Mouse (Mus musculus) right cerebral cortex, adult 2 months (tissue): ENCODE measurements around the gene Nat8f2.
"Not testable (repeated sequence)": the region's sequence is repeated elsewhere in the genome, so short reads cannot be mapped to it uniquely, and the experiment has no call there.

Experiments
- DNase-seq, 2 experiments: peaks; one replicate each; pipeline ENCODE4 v3.0.0; 2021 to 2022; ENCODE audit warnings: low spot score in 2 of 2

Gene Nat8f2

DNA sequence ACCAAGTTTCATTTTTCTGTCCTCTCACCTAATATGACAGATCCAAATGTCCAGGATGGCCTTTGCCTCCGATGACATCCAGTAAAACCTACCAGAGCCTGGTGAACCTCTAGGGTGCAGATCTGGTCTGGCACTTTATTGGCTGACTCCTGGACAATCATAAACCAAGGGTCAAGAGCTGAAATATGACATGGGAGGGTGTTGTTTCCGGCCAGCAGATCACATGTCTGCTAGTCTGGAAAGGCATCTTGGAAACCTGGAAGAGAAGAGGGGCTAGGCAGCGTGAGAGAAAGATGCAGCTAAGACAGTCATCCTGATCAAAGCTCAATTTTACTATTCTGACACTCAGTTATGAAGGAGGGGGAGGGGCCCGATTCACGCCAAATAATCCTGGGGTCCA lies at the start of gene Nat8f2:
Gene Nat8f2, minus strand, starts transcription at position 153 of the 400 bp plus-strand sequence.
- not testable (repeated sequence) for DNase-seq

DNA sequence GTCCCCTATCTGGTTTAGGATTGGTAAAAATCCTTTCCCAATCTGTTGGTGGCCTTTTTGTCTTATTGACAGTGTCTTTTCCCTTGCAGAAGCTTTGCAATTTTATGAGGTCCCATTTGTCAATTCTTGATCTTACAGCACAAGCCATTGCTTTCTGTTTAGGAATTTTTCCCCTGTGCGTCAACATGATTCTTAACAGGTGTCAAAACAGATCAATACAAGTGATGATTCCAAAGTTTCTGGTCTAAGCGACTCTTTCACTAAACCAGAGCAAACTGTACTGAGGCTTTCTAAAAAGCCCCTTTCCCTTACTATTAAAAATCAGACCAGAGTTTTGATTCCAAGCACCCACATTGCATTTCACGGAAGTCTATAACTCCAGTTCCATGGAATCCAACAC lies 49.4 kb upstream of the Nat8f2 start:
- not testable (repeated sequence) for DNase-seq

DNA sequence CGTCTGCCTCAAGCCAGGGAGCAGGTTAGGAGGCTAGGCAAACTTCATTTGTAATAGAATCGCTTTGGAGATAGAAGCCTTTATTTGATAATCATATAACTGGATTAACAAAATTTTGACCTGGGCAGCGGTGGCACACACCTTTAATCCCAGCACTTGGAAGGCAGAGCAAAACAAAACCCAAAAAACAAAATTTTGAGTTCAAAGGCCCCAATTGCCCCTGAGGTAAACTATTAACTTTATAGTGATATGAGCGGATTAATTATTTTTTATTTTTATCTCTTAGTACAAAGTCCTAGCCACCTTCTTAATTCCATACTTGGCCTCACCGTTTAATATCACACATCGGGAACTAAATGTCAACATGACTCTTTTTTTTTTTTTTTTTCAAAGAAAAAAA lies 47.6 kb upstream of the Nat8f2 start:
- DNase-seq, result no peak

DNA sequence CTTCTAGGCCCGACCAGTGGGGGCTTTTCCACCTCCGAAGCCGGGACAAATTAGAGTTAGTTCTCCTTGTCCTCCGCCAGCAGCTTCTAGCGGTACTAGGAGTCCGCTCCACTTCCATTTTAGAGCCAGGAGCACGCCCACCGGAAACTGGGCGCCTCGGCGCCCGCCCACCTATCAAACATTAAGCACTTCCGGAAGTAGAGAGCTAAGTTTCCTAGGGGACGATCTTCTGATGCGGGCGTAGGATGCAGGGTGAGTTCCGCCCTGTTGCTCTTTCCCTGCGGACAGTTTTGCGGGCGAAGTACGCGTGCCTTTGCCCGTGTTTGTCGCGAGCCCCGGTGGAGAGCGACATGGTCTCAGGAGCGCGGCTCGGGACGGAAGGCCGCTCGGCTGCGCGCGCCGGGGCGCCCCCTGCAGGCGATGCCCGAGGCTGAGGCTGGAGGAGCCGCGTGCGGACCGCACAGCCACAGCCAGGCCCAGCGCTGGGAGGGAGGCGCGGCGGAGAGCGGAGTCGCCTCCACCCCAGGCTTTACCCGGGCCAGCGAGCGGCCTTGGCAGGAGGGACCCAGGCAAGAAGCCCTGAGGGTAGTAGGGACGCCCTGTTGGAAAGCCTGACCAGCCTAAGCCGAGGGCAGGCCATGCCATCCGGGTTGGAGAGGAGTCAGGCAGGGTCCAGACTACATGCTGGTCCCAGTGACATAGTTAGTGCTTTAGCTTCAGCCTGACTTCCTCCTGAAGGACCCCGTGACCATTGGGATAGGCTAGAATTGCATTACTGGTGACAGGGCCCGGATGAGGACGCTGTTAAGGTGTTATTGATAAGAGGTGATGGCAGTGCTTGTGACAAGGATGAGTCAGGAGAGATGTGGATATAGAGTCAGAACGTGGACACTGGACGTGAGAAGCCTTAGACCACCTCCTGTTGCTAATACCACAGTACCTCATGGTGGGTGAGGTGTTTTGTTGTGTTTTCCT lies 46.9 kb upstream of the Nat8f2 start, which contains the start of gene Nat8f1:
Gene Nat8f1, minus strand, starts transcription at position 149 of the 975 bp plus-strand sequence.
- peak; percentile 85 to 93 for DNase-seq

DNA sequence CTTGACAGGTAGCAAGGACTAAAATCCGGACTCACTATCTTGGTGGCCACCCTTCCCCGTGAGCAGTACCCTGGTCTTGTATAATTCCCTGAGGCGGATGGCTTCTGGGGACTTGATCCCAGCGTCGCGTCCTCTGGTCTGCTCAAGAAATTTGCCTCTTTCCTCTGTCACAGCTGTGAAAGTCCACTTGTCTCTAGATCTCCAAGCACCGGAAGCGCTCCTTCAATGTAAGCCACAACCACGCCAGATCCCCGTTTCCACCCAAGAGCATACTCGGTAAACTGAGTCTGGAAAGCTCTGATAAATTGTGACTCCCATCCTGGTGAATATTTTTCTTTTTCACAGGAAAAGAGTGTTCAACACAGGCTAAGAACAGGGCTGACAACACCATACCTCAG lies 46.2 kb upstream of the Nat8f2 start:
- no peak for DNase-seq

DNA sequence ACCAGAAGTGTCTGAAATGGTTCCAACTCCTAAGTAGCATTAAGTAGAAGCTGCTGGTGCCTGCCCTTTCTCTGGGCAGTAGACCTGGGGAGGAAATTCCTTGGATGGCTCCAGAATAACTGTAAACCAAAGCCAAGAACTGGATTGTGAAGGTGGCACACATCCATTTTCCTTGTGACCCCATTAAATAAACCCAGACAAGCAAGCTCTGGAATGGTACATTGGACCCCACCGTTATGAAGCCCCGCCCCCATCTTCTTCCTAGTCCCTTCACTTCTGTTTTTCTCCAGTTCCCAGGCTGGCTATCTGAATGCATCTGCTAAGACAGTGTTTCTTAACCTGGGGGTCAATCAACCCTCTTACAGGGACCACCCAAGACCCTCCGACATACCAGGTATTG lies 42.6 kb upstream of the Nat8f2 start, which contains the start of gene Tprkb:
Gene Tprkb, plus strand, starts transcription at position 279 of the 400 bp plus-strand sequence.
- DNase-seq, result no peak

DNA sequence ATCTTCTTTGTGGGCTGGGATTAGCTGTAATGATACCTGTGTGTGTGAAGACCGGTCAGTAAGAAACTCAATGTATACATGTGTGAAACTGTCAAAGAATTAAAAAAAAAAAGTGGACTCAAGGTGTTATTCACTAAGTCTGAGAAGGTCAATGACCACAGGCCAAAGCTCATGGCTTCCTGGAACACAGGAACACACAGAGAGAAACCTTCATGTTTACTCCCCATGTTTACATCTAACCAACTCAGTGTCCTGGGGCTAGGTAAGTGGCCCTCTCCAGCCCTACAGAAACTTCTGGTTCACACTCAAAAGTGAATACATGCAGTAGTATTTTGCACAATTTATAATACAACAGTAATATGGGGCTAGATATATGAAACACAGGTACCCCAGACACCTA lies 40.7 kb upstream of the Nat8f2 start:
- no peak for DNase-seq

DNA sequence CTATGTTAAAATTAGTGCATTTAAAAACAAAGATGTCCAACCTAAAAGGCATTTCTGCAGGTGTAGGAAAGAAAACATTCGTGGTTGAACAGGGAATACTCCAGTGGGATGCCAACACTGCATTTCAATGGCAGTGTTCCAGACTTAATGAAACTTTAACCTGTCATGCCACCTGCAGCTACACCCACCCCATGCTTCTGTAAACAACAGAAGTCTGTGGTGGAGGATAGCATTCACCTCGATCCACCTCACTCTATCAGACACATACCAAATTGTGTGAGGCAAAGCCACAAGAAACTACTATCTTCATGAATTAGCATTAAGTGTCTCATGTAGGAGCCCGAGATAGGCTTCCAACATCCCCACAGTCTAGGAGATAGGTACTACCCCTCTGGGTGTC lies 39.4 kb upstream of the Nat8f2 start:
- no peak for DNase-seq

DNA sequence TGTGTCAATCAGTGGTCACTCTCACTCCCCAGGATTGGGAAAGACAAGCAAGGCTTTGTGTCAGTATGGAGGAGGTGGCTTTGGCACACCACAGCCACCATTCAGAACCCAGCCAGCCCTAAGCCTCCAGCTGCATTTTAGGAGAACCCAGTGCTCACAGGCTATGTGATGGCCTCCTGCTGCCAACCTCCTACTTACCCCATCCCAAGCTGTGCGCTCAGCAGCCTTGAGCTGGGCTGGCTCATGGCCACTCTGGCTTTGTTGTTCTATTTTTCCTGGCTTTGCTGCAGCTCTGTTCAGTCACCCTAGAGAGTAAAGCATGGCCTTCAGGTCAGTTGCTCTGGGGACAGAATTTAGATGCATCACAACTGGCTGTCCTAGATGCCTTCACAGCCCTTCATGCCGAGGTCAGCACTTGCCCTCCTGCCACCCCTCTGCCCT lies 38.0 kb upstream of the Nat8f2 start:
- peak; percentile 27 to 52 for DNase-seq

DNA sequence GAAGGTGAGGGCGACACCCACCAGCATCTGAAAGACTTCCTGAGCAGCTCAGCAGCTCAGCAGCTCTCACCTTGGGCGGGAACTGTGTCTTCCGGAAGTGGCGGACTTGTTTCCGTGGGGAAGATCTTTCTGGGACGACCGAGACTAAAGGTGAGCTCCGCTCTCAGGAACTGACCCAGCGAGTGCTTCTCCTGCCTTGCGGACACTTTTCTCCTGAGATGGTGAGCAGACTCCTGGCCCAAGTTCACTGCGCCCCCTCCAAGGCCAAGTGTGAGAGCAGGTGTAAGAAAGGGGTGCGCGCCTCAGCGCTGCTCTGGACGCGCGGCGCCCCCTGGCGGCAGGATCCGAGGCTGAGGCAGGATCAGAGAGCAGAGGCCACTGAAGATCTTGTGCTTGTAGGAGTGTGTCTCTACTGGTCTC lies 35.7 kb upstream of the Nat8f2 start, which contains the start of gene Nat8f4:
Gene Nat8f4, minus strand, starts transcription at position 243 of the 420 bp plus-strand sequence.
- peak; percentile 80 to 89 for DNase-seq

DNA sequence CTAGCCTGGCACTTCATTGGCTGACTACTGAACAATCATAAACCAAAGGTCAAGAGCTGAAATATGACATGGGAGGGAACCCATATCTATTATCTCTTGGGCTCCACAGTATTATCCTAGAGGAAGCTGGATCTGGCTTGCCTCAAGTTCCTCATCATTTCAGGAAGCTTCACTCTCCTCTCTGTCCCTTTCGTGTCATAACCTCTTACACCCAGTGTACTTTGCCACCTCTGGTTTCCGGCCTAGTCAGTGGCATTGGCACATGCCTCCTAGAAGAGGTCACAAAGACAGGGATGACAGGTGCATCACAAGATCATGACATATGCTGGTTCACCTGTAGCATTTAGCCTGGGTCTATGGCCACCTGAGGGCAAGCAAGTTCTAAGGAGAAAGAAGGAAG lies 33.3 kb upstream of the Nat8f2 start:
- DNase-seq, result no peak

DNA sequence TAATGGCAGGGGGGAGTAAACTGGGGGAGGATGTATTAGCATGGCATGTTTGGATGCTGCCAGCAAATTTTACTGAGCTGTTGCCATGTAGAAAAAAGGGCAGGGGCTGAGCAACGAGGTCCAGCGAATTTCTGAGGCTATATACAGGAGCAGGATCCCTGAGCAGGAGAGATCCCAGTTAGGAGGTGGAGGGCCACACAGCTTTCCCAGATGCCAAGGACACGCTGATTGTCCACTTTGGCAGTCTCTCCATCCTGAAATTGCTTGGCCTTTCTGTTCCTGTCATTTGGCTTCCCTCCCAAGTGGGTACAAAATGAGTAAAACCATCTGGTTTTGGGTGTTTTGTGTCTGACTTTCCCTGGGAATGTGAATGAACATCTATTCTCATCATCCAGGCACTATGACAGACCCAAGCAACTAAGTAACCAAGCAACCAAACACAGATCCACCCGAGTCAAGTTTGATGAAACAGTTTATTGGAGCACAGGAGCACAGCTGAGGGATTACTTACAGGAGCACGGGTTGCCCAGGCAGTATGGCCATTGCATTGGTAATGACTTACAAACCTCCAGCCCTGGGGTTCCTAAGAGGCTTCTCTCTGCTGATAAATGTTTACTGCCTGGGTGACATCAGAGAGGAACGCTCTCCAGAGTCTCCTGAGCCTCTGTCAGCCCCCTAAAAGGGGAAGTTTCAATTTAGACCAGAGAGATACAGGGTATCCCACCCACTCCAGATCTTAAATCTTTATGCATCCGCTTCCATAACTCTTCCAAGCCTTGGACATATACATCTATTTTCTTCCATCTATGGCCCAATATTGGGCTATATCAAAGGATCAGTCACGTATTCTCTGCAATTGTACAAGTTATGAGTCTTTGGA lies 29.9 kb upstream of the Nat8f2 start:
- not testable (repeated sequence) for DNase-seq

DNA sequence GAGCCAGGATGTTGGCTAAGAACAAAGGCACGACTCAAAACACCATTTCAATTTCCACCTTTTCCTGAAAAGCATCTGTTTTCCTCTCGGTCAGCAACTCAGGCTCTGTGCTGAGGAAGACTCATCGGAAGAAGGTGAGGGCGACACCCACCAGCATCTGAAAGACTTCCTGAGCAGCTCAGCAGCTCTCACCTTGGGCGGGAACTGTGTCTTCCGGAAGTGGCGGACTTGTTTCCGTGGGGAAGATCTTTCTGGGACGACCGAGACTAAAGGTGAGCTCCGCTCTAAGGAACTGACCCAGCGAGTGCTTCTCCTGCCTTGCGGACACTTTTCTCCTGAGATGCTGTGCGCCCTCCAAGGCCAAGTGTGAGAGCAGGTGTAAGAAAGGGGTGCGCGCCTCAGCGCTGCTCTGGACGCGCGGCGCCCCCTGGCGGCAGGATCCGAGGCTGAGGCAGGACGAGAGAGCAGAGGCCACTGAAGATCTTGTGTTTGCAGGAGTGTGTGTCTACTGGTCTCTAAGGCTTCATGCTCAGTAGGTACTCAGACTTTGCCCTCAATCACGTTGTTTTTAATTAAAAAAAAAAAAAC lies 26.2 kb upstream of the Nat8f2 start:
- DNase-seq, result not testable (repeated sequence)

DNA sequence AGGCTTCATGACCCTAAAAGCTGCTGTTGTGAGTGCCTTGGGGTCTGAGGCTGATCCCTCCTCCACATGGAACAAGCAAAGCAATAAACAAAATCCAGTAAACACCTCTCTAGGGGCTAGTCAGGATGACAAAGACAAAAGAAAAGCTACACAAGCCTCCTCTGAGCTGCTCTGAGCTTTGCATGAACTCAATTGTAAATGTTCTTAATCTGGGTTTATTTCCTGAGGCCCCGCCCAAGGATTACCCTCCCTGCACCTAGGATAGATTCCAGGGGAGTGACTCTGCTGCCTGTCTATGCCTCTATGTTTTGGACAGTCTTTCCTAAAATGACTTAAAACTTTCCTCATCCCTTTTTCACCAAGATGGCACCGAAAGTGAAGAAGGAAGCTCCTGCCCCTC lies 20.0 kb upstream of the Nat8f2 start:
- no peak for DNase-seq

DNA sequence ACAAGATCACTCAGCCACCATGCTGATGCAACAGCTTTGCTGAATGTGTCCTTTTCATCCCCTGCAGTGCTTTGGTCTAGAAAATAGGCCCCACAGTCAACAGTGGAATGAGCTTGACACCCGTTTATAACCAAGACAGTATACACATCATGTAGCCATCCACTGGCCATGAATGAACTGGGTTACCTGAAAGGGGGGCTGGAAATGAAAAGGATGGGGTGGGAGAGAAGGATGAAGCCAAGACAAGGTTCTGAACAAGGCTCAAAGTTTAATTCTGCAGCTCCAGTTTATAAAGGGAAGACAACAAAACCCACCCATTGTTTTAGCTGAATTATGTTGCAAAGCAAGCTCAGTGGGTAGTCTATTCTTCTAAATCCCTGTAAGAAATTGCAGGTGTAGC lies 15.4 kb upstream of the Nat8f2 start:
- no peak for DNase-seq

DNA sequence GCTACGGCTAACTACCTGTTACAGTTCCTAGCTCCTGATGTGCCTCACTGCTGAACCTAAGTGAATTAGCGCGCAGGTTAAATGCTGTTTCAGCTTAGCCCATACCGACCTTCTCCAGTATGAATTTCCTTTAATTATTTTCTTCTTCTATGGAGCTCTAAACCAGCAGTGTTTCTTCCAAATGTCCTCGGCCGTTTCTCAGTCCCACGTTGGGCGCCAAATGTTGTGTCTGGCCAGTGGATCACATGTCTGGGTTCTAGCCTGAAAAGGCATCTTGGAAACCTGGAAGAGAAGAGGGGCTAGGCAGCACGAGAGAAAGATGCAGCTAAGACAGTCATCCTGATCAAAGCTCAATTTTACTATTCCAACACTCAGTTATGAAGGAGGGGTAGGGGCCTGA lies 14.3 kb upstream of the Nat8f2 start:
- DNase-seq, result not testable (repeated sequence)

DNA sequence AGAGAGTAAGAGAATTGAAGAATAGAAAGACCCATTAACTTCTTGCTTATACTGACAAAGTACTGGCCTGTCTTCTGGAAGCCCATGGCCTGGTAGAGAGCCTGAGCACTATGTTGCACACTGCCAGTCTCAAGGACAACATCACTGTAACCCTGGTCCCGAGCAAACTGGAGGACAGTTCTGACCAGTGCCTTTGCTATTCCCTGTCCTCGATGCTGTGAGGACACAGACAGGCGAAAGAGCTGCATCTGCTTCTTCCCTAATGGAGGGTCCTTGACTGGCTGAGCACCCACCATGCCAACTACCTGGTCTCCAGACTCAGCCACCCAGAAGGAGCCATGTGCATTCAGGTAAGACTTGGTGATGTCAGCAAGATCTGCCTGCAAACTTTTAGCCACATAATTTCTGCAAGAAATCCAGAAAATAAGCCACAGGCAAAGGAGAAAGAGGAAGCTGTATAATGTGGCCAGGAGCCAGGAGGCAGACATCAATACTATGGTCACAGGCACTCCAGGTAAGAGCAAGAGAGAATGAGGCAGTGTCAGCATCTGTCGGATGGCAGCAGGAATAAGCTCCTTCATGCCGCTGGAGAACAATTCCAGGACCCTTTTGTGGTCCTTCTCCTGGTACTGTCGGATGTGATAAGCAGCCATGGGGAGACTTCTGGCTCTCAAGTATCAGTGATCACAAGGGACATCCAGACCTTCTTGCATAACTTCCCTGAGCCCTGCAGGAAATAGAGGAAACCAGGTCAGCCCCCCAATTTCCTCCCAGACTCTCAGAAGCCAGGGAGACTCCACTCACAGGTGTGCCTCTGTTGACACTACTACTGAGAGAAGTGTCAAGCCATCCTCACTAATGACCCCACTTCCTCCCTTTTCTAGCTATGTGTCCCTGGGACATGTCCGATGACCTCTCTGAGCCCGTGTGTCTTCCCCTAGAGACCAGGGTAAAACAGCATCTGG lies 950 bp downstream of the Nat8f2 start:
- DNase-seq, result no peak

DNA sequence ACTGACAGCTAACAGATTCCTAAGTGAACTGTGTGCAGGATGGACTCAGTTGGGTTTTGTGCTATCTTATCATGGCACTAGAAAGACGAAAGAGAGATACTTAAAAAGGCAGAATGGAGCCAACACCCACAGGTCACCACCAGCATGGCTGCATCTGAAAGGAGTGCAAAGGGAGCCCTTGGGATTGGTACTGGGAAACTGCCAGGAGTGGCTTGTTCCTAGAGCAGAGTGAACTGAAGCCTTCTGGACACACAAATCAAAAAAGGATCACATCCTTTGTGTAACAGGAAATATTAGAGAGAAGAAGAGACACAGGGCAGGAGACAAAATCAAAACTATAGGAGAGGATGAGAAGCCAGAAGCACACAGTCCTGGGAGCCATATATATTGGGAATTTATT lies 2.0 kb downstream of the Nat8f2 start:
- not testable (repeated sequence) for DNase-seq

DNA sequence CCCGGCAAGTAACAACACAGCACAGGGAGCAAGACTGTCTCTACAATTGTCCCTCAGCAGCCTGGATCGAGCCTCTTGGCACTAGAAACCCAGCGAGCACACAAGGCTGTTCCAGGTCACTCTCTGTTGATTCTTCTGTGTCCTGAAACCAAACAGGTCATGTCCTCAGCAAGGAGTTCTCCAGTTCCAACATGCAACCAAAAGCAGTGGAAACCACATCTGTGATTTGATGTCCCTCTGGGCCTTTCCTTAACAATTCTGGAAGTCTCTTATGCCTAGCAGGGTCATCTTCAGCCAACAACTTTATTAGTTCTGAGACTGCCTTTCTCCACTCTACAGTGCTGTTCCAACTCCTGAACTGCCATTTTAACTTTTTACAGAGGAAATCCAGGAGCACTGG lies 2.8 kb downstream of the Nat8f2 start:
- DNase-seq, result not testable (repeated sequence)

DNA sequence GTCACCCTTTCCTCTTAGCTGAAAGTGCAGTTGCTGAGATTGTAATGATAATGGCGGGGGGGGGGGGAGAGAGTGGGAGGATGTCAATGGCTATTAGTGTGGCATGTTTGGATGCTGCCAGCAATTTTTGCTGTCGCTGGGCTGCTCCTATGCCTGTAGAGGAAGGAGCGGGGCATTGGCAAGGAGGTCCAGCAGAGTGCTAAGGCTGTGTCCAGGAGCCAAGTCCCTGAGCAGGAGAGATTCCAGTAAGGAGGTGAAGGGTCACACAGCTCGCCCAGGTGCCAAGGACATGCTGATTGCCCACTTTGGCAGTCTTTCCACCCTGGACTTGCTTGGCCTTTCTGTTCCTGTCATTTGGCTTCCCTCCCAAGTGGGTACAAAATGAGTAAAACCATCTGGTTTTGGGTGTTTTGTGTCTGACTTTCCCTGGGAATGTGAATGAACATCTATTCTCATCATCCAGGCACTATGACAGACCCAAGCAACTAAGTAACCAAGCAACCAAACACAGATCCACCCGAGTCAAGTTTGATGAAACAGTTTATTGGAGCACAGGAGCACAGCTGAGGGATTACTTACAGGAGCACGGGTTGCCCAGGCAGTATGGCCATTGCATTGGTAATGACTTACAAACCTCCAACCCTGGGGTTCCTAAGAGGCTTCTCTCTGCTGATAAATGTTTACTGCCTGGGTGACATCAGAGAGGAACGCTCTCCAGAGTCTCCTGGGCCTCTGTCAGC lies 3.9 kb downstream of the Nat8f2 start:
- peak in 1 of 2 experiments; percentile 21 for DNase-seq
